Mouse (Mus musculus) mouse embryonic stem cell (cell line): Measurements from ENCODE around the gene St6galnac3.

Experiments used
- in situ Hi-C, 2 experiments: fragments of 300-500 bp; cut with MboI; formaldehyde crosslinking; loops; 1 replicate in 1 of 2; 3 replicates in 1 of 2; pipeline ENCODE4 v1.14.3; 2019 to 2020; ENCODE audit warnings: low sequenced_read_pairs in 2 of 2, low pct_unique_long_range_greater_than_20kb in 1 of 2, mixed read lengths in 1 of 2; ENCODE audit not compliant: unreplicated experiment in 1 of 2

St6galnac3 gene

GRCm38 (mm10) chr3:153356071-153356470 lies 368.9 kb downstream of the St6galnac3 start:
- in situ Hi-C loops, result no loop called here

DNA sequence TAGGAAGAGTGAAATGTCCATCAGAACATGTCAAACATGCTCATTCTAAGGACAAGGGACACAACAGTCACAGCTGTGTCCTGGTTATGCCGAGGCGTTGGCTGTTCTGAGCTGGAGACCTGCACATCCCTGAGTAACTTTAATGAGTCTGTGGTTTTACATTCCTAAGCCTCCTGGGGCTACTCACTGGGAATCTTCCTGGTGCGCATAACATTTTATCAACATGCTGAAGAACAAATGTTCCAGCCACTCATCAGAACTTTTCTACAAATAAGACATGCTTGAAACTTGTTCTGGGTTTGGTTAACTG lies 370.0 kb downstream of the St6galnac3 start:
- in situ Hi-C loops, result no loop called here

DNA sequence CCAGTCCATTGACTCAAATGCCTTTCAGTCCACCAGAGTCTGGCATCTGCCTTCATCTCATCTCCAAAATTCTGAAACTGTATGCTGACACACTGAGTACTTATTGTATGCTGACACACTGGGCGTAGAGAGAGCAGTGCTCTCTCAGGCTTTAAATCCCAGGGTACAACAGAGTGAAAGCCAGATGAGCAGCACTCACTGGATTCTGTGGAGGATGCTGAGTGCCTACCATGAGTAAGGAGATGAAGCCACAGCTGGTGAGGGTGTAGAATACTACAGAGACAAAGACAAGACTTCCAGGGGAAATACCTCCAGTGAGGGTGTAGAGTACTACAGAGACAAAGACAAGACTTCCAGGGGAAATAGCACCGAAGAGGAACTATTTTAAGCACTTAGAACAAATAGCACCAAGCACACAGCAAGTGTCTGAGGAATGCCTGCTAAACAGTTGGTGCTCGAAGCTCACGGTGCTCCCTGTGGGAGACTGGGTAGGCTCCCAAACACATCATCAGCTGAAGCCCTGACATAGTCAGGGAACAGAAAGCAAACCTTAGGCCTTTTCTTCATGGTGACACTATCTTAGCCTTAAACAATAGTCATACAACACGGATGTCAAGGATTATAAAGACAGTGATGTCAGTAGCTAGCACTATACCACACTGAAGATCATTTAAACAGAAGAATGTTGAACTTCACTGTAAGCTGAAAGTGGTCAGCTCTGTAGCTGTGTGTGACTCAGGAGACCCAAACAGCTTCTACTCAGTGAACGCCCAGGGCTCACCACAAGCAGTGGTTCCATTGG lies 370.6 kb downstream of the St6galnac3 start:
- in situ Hi-C loops, result no loop called here

DNA sequence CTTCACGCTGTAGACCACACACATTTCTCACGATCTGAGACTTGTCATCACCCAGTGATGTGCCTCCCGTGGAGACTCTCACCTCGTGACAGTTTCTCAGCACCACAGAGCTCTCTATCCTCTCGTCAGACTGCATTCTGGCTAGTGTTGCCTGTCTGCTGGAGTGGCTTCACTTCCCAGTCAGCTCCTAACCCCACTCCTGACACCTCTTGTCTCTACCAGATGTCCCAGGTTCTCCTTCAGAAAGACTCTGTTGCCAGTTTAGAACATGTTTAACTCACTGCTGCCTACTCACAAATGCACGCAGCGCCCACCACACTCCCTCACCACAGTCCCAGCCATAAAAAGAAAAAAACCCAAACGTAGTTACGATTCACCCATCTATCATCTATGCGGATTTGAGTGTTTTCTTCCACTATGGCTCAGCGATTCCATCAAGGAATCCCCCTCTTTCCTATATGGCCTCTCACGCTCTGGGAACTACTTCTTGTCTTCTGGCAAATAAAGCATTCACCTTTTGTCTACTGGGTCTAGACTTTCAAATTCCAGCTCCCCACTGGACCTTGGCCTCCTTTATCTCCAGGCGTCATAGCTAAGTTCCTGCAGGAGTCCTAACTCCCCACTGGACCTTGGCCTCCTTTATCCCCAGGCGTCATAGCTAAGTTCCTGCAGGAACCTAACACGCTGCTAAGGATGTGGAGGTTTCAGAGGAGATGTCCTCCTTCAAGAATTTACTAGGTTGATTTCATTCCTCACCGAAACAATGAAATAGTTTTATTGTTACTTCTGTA lies 371.5 kb downstream of the St6galnac3 start:
- in situ Hi-C loops, result no loop called here

DNA sequence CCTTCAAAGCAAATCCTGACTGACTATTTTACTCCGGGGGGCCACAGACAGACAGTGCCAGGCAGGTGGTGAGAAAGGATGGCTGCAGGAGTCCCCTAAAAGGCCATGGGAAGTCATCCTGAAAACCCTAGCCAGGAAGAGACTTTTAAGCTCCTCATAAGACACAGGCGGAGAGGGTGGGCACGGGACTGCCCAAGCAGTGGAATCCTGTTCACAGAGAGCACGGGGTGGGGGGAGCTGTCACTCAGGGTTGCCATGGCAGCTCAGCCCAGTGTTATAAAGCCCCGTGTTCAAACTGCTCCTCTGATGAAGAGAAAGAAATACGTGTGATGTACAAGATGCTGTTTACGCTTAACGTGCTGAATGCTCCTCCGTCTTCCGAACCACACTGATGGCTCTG lies 375.0 kb downstream of the St6galnac3 start:
- in situ Hi-C loops, result no loop called here

DNA sequence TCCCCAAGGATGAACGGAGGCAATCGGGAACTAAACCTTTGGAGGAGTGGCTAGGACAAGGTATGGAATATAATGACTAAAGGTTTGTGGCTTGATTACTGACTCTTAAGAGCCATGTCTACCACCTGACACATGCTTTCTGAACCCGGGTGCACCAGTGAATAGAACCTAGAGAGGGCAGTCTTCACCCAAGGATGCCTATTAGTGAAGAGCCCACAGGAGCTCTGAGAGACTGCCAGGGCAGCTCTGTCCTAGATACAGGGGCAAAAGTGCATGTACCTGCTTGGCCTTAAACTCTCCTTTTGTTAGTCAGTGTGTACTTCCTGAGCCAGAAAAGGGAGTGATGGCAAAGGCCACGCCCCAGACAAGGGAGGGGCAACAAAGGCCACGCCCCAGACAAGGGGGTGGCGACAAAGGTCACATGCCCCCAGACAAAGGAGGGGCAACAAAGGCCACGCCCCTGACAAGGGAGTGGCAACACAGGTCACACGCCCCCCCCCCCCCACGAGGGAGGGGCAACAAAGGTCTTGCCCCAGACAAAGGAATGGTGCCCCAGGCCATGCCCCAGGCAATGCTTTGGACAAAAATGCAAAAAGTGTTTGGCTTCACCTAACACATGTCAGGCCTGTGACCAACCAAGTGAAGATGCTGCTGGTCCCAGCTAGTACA lies 376.0 kb downstream of the St6galnac3 start:
- in situ Hi-C loops, result no loop called here

- in situ Hi-C loops, result no loop called here
Measured at GRCm38 (mm10) chr3:153344979-153345378, 380.0 kb downstream of the St6galnac3 start.

DNA sequence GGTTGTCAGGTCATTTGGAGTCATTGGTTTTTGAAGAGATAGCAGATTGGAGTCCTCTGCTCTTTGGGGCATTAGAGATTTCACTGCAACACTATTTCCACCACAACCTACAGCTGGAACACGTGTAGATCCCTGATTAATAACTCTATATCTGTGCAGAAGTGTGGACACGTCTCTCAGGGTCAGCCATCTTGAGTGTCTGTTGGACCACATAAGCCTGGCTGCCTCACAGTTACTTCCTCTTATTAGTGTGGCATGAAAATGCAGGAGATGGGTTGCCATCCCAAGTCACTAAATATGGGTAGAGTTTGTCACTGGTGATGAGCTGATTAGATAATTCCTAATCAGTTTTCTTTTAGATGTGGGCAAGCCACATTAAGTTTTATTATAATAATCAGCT lies 385.0 kb downstream of the St6galnac3 start:
- in situ Hi-C loops, result no loop called here

- in situ Hi-C loops, result no loop called here
Measured at GRCm38 (mm10) chr3:153339091-153339490, 385.9 kb downstream of the St6galnac3 start.

DNA sequence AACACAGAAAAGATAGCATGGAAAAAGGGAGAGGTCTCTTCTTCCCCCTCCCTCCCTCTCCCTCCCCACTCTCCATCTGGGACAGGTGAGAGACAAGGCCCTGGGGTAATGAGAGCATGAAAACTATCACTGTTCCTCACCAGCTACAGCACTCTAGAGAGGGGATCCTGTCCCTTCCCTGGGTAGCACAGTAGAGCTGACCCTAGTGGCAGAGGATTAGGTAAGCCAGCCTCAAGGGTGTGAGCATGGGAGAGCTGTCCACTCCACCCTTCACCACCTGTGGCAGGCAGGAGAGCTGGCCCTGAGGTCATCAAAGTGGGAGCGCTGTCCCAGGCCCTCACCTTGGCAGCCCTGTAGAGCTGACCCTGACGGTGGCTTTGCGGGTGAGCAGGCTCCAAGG lies 387.2 kb downstream of the St6galnac3 start:
- in situ Hi-C loops, result no loop called here

- in situ Hi-C loops, result no loop called here
Measured at GRCm38 (mm10) chr3:153337221-153337620, 387.8 kb downstream of the St6galnac3 start.

- in situ Hi-C loops, result no loop called here
Measured at GRCm38 (mm10) chr3:153334152-153334825, 390.7 kb downstream of the St6galnac3 start.

DNA sequence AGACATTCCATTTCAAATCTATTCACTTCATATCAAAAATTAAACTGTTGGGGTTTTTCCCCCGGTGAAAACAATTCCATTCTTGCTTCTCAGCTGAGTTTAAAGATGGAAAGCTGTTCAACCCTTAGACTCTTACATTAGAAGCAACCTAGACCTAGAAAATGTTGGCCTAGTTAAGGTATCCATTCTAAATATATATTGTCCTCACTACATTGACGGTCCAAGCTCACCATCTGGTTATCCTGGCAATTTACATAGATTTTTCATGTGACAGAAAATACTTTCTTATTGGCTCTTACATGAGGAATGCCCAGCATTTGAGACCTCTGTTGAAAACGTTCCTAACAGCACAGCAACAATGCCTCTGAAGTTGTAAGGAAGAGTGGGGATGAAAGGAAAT lies 400.7 kb downstream of the St6galnac3 start:
- in situ Hi-C loops, result no loop called here

DNA sequence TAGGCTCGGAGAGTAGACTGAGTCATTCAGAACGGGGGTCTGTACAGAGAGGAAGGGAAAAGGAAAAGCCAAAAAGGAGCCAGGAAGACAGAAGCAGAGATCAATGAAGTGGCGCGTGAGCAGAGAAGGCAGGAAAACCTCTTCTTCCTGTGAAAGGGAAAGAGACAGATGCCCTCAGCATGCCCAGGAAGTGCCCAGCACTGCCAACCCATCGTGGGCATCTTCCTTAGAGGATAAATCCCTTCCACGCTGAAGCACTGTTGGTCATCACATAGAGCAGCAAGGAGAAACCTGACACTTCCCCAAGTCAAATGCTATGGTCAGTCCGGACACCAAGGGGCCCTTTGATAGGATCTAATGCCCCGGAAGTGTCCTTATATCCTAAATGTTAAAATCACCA lies 401.5 kb downstream of the St6galnac3 start:
- in situ Hi-C loops, result no loop called here

GRCm38 (mm10) chr3:153313583-153313982 lies 411.4 kb downstream of the St6galnac3 start:
- in situ Hi-C loops, result no loop called here

GRCm38 (mm10) chr3:153313167-153313566 lies 411.8 kb downstream of the St6galnac3 start:
- in situ Hi-C loops, result no loop called here

DNA sequence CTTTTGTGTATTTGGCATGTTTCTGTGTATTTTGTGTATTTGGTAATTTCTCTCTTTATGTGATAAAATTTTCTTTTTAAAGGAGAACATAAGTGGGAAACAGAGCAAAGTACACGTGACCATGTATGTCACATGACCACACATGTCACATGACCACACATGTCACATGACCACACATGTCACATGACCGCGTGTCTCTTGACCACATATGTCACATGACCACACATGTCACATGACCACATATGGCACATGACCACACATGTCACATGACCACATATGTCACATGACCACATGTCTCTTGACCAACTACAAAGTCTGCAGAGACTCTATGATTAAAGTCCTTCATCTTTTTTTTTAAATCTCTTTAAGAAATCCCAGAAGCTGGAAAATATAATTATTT lies 413.0 kb downstream of the St6galnac3 start:
- in situ Hi-C loops, result no loop called here

- in situ Hi-C loops, result no loop called here
Measured at GRCm38 (mm10) chr3:153308379-153308778, 416.6 kb downstream of the St6galnac3 start.

DNA sequence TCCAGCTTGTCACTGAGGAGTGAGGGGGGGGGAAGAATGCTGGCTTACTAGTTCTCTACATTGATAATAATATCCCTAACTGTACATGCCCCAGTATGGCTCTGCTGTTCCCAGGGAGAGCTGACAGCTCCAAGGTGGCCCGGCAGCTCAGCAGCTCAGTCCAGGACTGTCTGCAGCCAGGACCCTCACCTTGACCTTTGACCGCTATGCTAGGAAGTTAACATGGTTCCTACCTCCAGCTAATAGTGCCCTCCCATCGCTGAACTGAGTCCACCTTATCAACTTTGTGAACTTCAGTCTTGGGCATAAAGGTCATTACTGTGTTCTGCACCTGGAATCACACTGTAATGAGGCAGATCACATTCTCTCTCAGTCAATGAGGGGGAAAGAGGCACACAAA lies 419.8 kb downstream of the St6galnac3 start:
- in situ Hi-C loops, result no loop called here
